In the genomic region with DNA sequence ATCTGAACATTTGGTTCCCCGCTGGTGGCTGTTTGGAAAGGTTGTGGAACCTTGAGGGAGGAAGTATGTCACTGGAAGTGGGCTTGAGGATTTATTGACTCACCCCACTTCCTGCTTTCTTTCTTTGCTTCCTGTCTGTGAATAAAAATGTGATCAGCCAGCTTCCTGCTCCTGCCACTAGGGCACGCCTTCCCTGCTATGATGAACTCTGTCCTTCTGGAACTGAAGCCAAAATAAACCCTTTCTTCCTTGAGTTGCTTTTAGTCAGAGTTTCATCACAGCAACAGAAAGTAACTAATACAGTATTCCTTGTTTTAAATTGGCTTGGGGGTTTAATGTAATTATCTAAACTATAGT, we compare ENCODE assay signal across 9 mouse cellular contexts. TPM values are rescaled to one million over a fixed set of nuclear protein-coding genes. Genes with fewer than 3 reads are reported as not detected.
DNase-seq lines count a peak whose midpoint lies in the region; ATAC-seq and TF ChIP-seq lines count a peak whose summit lies in the region.
"Had no signal": no experiment of that assay in that cellular context is flagged by ENCODE, and none has a peak within 500 bp of the region (broad histone marks: within the 10 kb centered on the region; RNA-seq: fewer than 3 reads in every experiment).

No protein-coding gene starts in this region.

- no peaks in the 10 kb centered on the region for H3K9me3 ChIP-seq in kidney, embryonic 16.5 days (ENCODE audit: low read length)
- no peaks in the 10 kb centered on the region for H3K9me3 ChIP-seq in embryonic facial prominence, embryonic 10.5 days

- H3K4me2 ChIP-seq in kidney, embryonic 16.5 days (replicated peaks; ENCODE audit: low read depth, low read length) = 0 out of 2 replicates have a peak overlapping the region, but pooled peaks have one; percentile 12

- ATAC-seq in kidney, embryonic 16.5 days (ENCODE audit: low FRiP score, low TSS enrichment) = peak; percentile 51; the same call in 1 of the 2 replicates
- ATAC-seq in megakaryocyte-erythroid progenitor cell, adult 5-6 weeks (replicated peaks; ENCODE audit: low FRiP score, low TSS enrichment, poor library complexity, severe bottlenecking) = peak; percentile 42

- peak overlapping the region; percentile 64; the same call in 1 of the 2 replicates for H3K27ac ChIP-seq in cortical plate, adult 2 months (ENCODE audit: insufficient read depth, low read length)
- H3K27ac ChIP-seq in kidney, embryonic 16.5 days (ENCODE audit: low read length) = peak overlapping the region; percentile 91
- no peak overlapping the region for H3K27ac ChIP-seq in cerebellum, adult 2 months (ENCODE audit: insufficient read depth, low read length)
- no peak overlapping the region for H3K27ac ChIP-seq in embryonic facial prominence, embryonic 10.5 days (replicated peaks)

- peaks cover 47% of the 10 kb centered on the region for H3K36me3 ChIP-seq in kidney, embryonic 16.5 days (ENCODE audit: insufficient read depth, low read length)
- H3K36me3 ChIP-seq in embryonic facial prominence, embryonic 10.5 days (replicated peaks) = peaks cover 62% of the 10 kb centered on the region

- H3K9ac ChIP-seq in kidney, embryonic 16.5 days (replicated peaks; ENCODE audit: low read length) = no peak overlapping the region

- DNase-seq in heart, adult 11 months = peak; percentile 91
- DNase-seq in heart, postnatal 25 days (ENCODE audit: low spot score) = no peak
- DNase-seq in right cerebral cortex, postnatal 14 days = no peak
- DNase-seq in cerebellum, adult 2 months = no peak
- DNase-seq in embryonic facial prominence, embryonic 10.5 days (ENCODE audit: low spot score) = no peak

- H3K27me3 ChIP-seq in kidney, embryonic 16.5 days (ENCODE audit: insufficient read depth, low read length) = no peaks in the 10 kb centered on the region
- no peaks in the 10 kb centered on the region for H3K27me3 ChIP-seq in cerebellum, adult 2 months (ENCODE audit: control insufficient read depth, insufficient read depth, low read length)
- no peaks in the 10 kb centered on the region for H3K27me3 ChIP-seq in embryonic facial prominence, embryonic 10.5 days (replicated peaks; ENCODE audit: low read depth, poor library complexity, severe bottlenecking)

- intact Hi-C loops in heart, postnatal 25 days (cut with DNase I) = loop anchor here (5.0 kb wide), 1 partner anchor 36 kb away; no protein-coding TSS in a partner anchor

- no peak for TF ChIP-seq CTCF in cortical plate, adult 2 months (IDR thresholded peaks at IDR 0.05; ENCODE audit: extremely low read depth, insufficient read depth, low read length)
- no peak for TF ChIP-seq CTCF in cerebellum, adult 2 months (IDR thresholded peaks at IDR 0.05; ENCODE audit: borderline replicate concordance, insufficient read depth, low read depth, low read length)

- TF ChIP-seq POLR2A in cortical plate, adult 2 months (IDR thresholded peaks at IDR 0.05; ENCODE audit: extremely low read depth, insufficient read depth, low read length) = no peak
- no peak for TF ChIP-seq POLR2A in cerebellum, adult 2 months (IDR thresholded peaks at IDR 0.05; ENCODE audit: borderline replicate concordance, insufficient read depth, low read length)

- 65% methylated on average over 2 of the region's 2 CpGs for WGBS in kidney, embryonic 16.5 days
- WGBS in cerebellum, adult 2 months = 86% methylated on average over 2 of the region's 2 CpGs
- WGBS in embryonic facial prominence, embryonic 10.5 days = 91% methylated on average over 2 of the region's 2 CpGs

- H3K4me3 ChIP-seq in cortical plate, adult 2 months (ENCODE audit: insufficient read depth, low read length) = no peak overlapping the region
- no peak overlapping the region for H3K4me3 ChIP-seq in kidney, embryonic 16.5 days (ENCODE audit: low read length)
- no peak overlapping the region for H3K4me3 ChIP-seq in cerebellum, adult 2 months (replicated peaks; ENCODE audit: insufficient read depth, low read depth, low read length)
- H3K4me3 ChIP-seq in embryonic facial prominence, embryonic 10.5 days = no peak overlapping the region
- H3K4me3 ChIP-seq: erythroblast, embryonic 14.5 days had no signal

- peaks cover 12% of the 10 kb centered on the region for H3K4me1 ChIP-seq in cortical plate, adult 2 months (ENCODE audit: control insufficient read depth, insufficient read depth, low read length)
- peaks cover 12% of the 10 kb centered on the region for H3K4me1 ChIP-seq in kidney, embryonic 16.5 days (ENCODE audit: insufficient read depth, low read length)
- H3K4me1 ChIP-seq in cerebellum, adult 2 months (ENCODE audit: control insufficient read depth, insufficient read depth, low read length) = peaks cover 13% of the 10 kb centered on the region; the same call in 1 of the 2 replicates
- no peaks in the 10 kb centered on the region for H3K4me1 ChIP-seq in embryonic facial prominence, embryonic 10.5 days

RNA-seq across cellular contexts. Expression of a gene that starts 40.8 kb away (rescaled TPM):
- total RNA-seq in heart, postnatal 25 days (2021) = 10 to 100 TPM; 43.9 to 50.9 TPM
- 18.1 TPM in 2 replicates for polyA plus RNA-seq in cortical plate, adult 2 months (2012; rRNA removed)
- 20.0 and 20.7 TPM in 2 replicates for polyA plus RNA-seq in kidney, embryonic 16.5 days (2015; fragmentation: Nextera tagmentation; extraction: Ambion mirVana)
- total RNA-seq in megakaryocyte-erythroid progenitor cell, adult 5-6 weeks (2014; fragmentation: Nextera tagmentation) = 146 and 174 TPM in 2 replicates
- total RNA-seq in megakaryocyte-erythroid progenitor cell, adult 5-6 weeks (2017) = 291 and 342 TPM in 2 replicates
- 17.3 and 17.8 TPM in 2 replicates for polyA plus RNA-seq in cerebellum, adult 2 months (2012; rRNA removed)
- polyA plus RNA-seq in embryonic facial prominence, embryonic 10.5 days (2016; fragmentation: Nextera tagmentation; extraction: Ambion mirVana) = 27.0 and 28.2 TPM in 2 replicates

Comparison
In these comparisons a context has a peak if more than half of its experiments do, and no peak if none do; other contexts are left out.
1. H3K27ac ChIP-seq: peak in cortical plate, adult 2 months (single experiment) and kidney, embryonic 16.5 days (single experiment); none in cerebellum, adult 2 months (single experiment) and embryonic facial prominence, embryonic 10.5 days (single experiment).